Mouse (Mus musculus): Measurements from ENCODE around the gene Psmb1.

GRCm38 (mm10) chr17:15517776-15518175, 18.2 kb upstream of the Psmb1 start:
- TF ChIP-seq CTCF (conservative IDR thresholded peaks at IDR 0.05; ENCODE audit: low read length) (no peak), NANOG (IDR thresholded peaks at IDR 0.05; ENCODE audit: borderline replicate concordance, low read length) (no peak)

Data from E14TG2a.4 (cell line).